Mouse (Mus musculus) embryo, embryonic 11 days (tissue): ENCODE measurements around the gene Abcc8.

Experiments
- DNase-seq: peaks from one replicate; pipeline ENCODE4 v3.0.0-alpha.2; 2015

Abcc8 gene

GRCm38 (mm10) chr7:46154498-46155488, 25.0 kb downstream of the Abcc8 start:
- DNase-seq: peak; percentile 39

- no peak for DNase-seq
Measured at GRCm38 (mm10) chr7:46152819-46153351, 26.9 kb downstream of the Abcc8 start.

GRCm38 (mm10) chr7:46147417-46147816, 32.4 kb downstream of the Abcc8 start:
- DNase-seq: no peak

GRCm38 (mm10) chr7:46146675-46147308, 33.0 kb downstream of the Abcc8 start:
- DNase-seq: no peak

- DNase-seq: no peak
Measured at GRCm38 (mm10) chr7:46144061-46144460, 35.8 kb downstream of the Abcc8 start.

GRCm38 (mm10) chr7:46138329-46138930, 41.4 kb downstream of the Abcc8 start:
- peak; percentile 41 for DNase-seq

GRCm38 (mm10) chr7:46133858-46134257, 46.0 kb downstream of the Abcc8 start:
- peak; percentile 20 for DNase-seq

GRCm38 (mm10) chr7:46132229-46132628, 47.6 kb downstream of the Abcc8 start:
- DNase-seq: no peak

GRCm38 (mm10) chr7:46131806-46132205, 48.0 kb downstream of the Abcc8 start:
- no peak for DNase-seq

GRCm38 (mm10) chr7:46131266-46131665, 48.6 kb downstream of the Abcc8 start:
- no peak for DNase-seq

GRCm38 (mm10) chr7:46130723-46131122, 49.1 kb downstream of the Abcc8 start:
- DNase-seq: no peak

GRCm38 (mm10) chr7:46129463-46130179, 50.2 kb downstream of the Abcc8 start:
- DNase-seq: peak; percentile 29

GRCm38 (mm10) chr7:46128196-46128595, 51.6 kb downstream of the Abcc8 start:
- peak; percentile 41 for DNase-seq

- no peak for DNase-seq
Measured at GRCm38 (mm10) chr7:46125340-46125739, 54.5 kb downstream of the Abcc8 start.

GRCm38 (mm10) chr7:46124460-46124859, 55.4 kb downstream of the Abcc8 start:
- DNase-seq: no peak

GRCm38 (mm10) chr7:46122964-46123363, 56.9 kb downstream of the Abcc8 start:
- peak; percentile 34 for DNase-seq

- no peak for DNase-seq
Measured at GRCm38 (mm10) chr7:46117035-46117434, 62.8 kb downstream of the Abcc8 start.

- no peak for DNase-seq
Measured at GRCm38 (mm10) chr7:46116118-46116581, 63.7 kb downstream of the Abcc8 start.

- peak; percentile 37 for DNase-seq
Measured at GRCm38 (mm10) chr7:46113435-46113834, 66.4 kb downstream of the Abcc8 start.

GRCm38 (mm10) chr7:46111938-46112337, 67.9 kb downstream of the Abcc8 start:
- no peak for DNase-seq

GRCm38 (mm10) chr7:46111212-46111817, 68.5 kb downstream of the Abcc8 start:
- no peak for DNase-seq

- DNase-seq: no peak
Measured at GRCm38 (mm10) chr7:46110079-46110478, 69.8 kb downstream of the Abcc8 start.
